Mouse (Mus musculus): Measurements from ENCODE around the gene Rabggta. TPM values are rescaled to one million over a fixed set of nuclear protein-coding genes. Genes with fewer than 3 reads are reported as not detected.

Gene Rabggta
- 85.8 TPM for total RNA-seq (2023)

DNA sequence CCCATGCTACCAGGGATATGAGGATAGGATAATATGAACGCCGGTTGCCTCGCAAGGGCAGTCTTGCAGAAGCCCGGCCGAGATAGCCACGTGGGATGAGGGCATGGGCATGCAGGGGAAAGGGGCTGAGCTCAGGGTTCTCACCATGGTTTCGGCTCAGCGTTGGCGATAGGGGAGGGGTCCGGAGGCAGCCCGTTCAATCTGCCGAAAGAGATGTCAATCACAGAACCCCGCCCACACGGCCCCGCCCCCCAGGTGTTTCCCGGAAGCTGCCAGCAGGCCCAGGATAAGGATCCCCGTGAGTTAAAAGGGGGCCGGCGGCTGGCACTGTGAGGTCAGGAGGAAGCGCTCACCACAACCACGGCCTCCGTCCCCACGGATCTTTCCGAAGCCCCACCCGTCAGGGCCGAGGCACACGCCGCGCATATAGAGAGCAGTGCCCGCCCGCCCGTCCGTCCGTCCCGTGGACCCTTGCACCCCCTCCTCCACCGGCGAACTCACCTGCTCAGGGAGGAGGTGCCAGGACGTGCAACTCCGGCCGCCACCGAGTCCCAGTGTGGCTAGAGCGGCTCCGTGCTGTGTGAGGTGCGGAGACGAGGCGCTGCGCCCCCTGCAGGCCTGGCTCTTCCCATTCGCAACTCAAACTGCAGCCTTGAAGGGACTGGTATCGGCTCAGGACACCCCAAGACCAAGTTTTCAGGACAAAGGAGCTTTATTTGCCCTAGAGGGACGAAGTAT lies at the start of gene Rabggta:
Gene Rabggta (minus strand): TSS at position 564 of the 738 bp plus-strand sequence.

DNA sequence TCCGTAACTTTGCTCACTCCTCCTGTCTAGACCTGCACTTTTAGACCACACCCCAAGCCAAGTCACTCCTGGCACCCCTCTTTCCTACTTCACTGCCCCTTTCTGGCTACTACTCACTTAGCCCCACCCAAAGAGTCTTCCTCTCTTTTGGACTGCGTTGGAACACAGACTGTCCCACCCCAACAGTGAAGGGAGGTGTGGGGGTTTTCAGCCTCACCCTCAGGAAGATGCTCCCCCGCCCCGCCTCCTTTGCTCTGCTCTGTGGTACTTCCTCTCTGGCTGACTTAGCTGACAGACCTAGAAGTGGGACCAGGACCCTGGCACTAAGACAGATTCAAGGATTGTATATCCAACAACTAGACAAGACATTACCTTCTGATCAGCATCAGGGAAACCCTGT lies 43.6 kb upstream of the Rabggta start, which contains the start of gene Ltb4r1:
Gene Ltb4r1 (plus strand): TSS at position 267 of the 400 bp plus-strand sequence.

DNA sequence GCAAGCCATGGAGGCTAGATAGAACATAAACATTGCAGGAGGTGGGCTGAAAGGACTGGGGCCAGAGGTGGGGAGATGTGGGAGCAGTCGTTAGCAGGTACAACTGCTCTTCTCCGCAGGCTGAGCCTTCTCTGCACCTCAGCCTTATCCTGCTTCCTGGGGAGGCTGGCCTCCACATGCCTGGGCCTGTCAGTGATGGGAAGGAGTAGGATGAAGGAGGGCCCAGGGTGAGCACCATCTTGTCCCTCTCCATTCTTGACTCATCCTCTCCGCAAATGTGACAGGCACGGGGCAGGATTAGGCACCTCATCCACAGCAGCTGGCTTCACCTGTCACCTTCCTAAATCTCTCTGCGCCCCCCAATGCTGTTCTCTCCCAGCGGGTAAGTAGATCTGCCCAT lies 39.1 kb upstream of the Rabggta start, which contains the start of gene Ltb4r2:
Gene Ltb4r2 (plus strand): TSS at position 266 of the 400 bp plus-strand sequence.

DNA sequence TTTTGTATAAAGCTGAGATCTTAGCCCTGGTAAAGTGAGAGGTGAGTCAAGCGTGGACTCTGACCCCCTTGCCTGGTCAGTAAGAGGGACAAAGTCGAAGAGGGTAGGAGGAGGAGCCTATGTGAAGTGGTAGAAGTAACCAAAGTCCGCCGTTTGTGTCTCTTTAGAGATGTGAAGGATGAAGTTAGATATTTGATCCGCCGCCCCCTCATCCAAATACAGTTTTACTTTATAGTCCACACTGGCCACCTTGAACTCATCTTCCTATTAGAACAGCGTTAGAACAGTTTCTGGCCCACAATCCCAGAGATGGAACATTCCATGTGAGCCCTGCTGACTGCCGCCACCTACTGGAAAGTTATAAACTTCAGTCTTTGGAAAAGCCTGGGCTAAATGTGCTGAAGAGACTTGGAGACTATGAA lies 36.3 kb upstream of the Rabggta start, which contains the start of gene Cideb:
Gene Cideb (minus strand): TSS at position 96 of the 422 bp plus-strand sequence.

DNA sequence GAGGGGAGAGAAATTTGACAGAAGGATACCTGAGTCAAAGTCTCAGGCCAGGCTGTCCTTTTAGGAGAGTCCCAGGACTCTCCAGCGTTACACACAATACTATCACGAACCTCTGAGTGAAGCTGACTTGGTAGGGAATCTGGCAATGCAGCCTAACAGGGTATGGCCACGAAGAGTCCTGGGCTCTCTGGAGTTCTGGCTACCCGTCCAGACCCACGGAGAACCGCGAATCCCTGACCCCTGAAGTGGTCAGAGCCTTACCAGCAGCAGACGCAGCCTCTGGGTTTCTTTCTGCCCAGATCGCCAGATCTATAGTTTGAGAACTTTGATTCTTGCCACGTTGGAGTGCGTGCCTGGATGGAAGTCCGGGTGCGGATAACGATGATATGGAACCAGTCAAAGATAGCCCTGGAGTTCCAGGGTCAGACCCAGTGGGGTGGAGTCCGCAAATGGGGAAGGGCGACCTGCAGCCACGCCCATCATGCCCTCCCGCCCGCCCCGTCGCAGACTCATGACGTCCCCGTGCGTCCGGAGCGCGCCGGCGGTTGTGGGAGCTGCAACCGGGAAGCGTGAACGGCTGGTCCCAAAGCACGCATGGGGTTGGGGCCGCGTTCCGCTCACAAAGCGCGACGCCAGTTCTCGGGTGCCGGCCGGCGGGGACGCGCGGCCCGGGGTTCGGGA lies 23.3 kb upstream of the Rabggta start, which contains the start of the genes Dhrs1 and Nop9:
Gene Dhrs1 (minus strand): TSS at position 511 of the 681 bp plus-strand sequence.
Gene Nop9 (plus strand): TSS at position 514 of the 681 bp plus-strand sequence.

DNA sequence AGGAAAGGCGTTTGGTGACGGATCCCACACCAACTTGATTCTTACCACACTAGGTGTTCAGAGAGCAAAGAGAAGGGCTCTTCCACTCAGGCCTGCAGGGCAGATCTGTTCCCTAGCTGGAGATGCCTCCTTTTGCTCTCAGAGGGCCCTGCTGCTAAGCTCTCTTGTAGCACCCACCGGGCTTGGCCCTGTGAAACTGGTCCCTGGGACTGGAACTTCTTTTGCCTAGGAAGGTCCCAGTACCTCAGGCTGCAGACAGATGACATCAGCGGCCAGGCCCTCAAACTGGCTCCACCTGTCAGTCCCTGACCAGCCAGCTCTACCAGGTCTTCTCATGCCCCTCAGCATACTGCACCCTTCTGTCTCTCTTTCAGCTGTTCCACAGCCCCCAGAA lies 8.3 kb downstream of the Rabggta start, which contains the start of gene Tgm1:
Gene Tgm1 (minus strand): TSS at position 198 of the 394 bp plus-strand sequence.

DNA sequence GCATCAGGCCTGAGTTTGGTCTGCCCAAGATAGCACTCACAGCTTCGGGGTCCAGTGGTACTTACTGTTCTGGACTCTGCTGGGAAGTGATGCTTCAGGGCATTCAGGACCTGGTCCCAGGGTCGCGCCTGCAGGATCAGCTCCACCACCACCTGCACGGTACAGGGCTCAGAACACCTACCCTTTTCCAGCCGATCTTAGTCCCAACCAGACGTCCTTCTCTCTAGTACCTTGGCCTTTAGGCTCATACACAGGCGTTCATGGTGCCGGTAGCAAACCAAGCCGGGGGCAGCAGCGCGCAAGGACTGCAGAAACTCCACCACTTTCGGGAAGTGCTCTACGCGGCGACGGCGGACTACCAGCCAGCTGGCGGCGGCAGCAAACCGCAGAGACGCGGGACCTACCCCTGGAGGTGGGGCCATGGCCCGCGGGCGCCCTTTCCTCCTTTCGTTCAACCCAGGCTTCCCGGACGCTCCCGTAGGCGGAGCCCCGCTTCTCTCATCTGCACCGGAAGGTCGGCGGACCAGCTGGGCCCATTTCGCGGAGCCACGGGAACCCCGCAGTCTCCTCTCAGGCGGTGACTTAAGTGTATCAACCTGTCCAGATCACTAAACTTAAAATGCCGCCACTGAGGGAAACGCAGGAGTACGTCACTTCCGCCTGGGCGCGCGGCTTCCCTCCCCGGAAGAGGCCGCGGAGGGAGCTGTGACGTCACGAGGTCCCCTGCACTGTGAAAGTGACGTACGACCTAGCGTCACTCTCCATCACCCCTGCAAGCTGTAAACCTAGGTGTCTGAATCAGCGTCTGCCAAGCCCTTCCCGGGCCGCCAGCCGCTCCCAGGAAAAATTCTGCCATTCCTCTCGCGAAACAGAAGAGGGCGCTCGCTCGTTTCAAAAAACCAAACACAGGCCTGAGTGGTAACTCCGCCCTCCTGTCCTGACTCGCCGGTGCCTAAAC lies 40.6 kb downstream of the Rabggta start, which contains the start of gene Tinf2:
Gene Tinf2 (minus strand): TSS at position 661 of the 958 bp plus-strand sequence.

DNA sequence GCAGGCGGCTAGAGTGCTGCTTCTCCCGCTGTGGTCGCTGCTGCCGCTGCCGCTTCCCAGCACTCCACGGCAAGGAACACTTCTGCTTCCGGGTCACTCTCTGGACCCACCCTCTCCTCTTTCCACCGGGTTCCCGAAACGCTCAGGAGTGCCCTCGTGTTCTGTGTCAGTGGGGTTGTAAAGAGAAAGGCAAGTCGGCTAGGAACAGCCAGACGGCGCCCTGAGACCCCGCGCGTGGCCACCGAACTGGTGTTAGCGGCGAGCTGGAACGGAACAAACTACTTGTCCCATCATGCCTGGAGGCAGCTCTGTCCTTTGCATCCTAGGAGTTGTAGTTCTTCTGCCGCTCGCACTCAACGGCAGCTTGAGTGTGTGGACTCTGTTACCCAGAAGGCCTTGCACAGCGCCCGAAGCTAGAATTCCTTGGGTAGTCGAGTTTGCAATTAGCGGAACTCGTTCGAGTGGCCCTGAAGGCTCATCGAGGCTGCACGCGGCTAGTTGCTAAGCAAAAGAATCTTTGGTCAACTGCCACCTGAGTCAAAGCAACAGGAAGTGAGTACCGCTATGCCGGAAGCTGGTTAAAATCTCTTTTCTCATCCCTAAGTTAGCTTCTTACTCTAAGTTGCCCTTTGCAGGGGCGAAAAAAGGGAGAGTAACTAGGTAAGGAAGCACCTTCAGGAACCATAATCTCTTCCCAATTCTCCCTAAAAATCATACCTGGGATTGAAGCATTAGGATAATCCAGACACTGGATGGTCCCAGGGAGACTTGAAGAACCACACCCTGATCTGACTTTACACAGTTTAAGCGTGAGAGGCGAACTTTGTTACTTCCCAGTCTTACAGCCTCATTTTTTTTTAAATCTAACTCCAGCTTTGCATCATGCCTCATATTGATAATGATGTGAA lies 50.0 kb downstream of the Rabggta start, which contains the start of the genes Gmpr2 and Nedd8:
Gene Gmpr2 (plus strand): TSS at position 109 of the 908 bp plus-strand sequence.
Gene Nedd8 (minus strand): TSS at position 292 of the 908 bp plus-strand sequence.

Other genes starting within 250 kb of the Rabggta start
- gene Dhrs4, start 243.5 kb downstream of the Rabggta start, total RNA-seq (2023), result 24.5 TPM
- 0.52 TPM for gene Carmil3, start 231.6 kb downstream of the Rabggta start, total RNA-seq (2023)
- not detected for gene Cpne6, start 211.8 kb downstream of the Rabggta start, total RNA-seq (2023)
- gene Nrl, start 197.3 kb downstream of the Rabggta start, total RNA-seq (2023), result not detected
- gene Pck2, start 182.0 kb downstream of the Rabggta start, total RNA-seq (2023), result 10.7 TPM
- gene Dcaf11, start 162.3 kb downstream of the Rabggta start, total RNA-seq (2023), result 72.0 TPM
- gene A730061H03Rik, start 161.9 kb downstream of the Rabggta start, total RNA-seq (2023), result 2.6 TPM
- gene Fitm1, start 146.6 kb downstream of the Rabggta start, total RNA-seq (2023), result not detected
- gene Psme1, start 144.1 kb downstream of the Rabggta start, total RNA-seq (2023), result 323 TPM
- 26.3 TPM for gene Emc9, start 137.0 kb downstream of the Rabggta start, total RNA-seq (2023)
- gene Psme2, start 131.2 kb downstream of the Rabggta start, total RNA-seq (2023), result 372 TPM
- gene Rnf31, start 130.6 kb downstream of the Rabggta start, total RNA-seq (2023), result 91.9 TPM
- 90.0 TPM for gene Irf9, start 118.7 kb downstream of the Rabggta start, total RNA-seq (2023)
- gene Rec8, start 104.2 kb downstream of the Rabggta start, total RNA-seq (2023), result not detected
- gene Ipo4, start 86.3 kb downstream of the Rabggta start, total RNA-seq (2023), result 65.4 TPM
- 4.2 TPM for gene Gm49378, start 84.4 kb downstream of the Rabggta start, total RNA-seq (2023)
- 40.1 TPM for gene Tm9sf1, start 78.5 kb downstream of the Rabggta start, total RNA-seq (2023)
- gene Tssk4, start 72.1 kb downstream of the Rabggta start, total RNA-seq (2023), result 4.1 TPM
- gene Mdp1, start 61.8 kb downstream of the Rabggta start, total RNA-seq (2023), result 45.7 TPM
- 18.6 TPM for gene Gmpr2, start 50.3 kb downstream of the Rabggta start, total RNA-seq (2023)
- 164 TPM for gene Nedd8, start 50.1 kb downstream of the Rabggta start, total RNA-seq (2023)
- gene Tinf2, start 40.4 kb downstream of the Rabggta start, total RNA-seq (2023), result 101 TPM
- 0.95 TPM for gene Tgm1, start 8.3 kb downstream of the Rabggta start, total RNA-seq (2023)
- 11.6 TPM for gene Dhrs1, start 23.4 kb upstream of the Rabggta start, total RNA-seq (2023)
- 30.4 TPM for gene Nop9, start 23.4 kb upstream of the Rabggta start, total RNA-seq (2023)
- gene Cideb, start 36.2 kb upstream of the Rabggta start, total RNA-seq (2023), result not detected
- 0.18 TPM for gene Ltb4r2, start 39.2 kb upstream of the Rabggta start, total RNA-seq (2023)
- 0.37 TPM for gene Ltb4r1, start 43.7 kb upstream of the Rabggta start, total RNA-seq (2023)
- gene Adcy4, start 61.8 kb upstream of the Rabggta start, total RNA-seq (2023), result 0.52 TPM
- gene Ripk3, start 66.6 kb upstream of the Rabggta start, total RNA-seq (2023), result 40.3 TPM
- not detected for gene Nfatc4, start 100.9 kb upstream of the Rabggta start, total RNA-seq (2023)
- 0.43 TPM for gene Nynrin, start 131.7 kb upstream of the Rabggta start, total RNA-seq (2023)
- gene Cbln3, start 162.1 kb upstream of the Rabggta start, total RNA-seq (2023), result not detected
- 63.1 TPM for gene Khnyn, start 162.7 kb upstream of the Rabggta start, total RNA-seq (2023)
- 44.2 TPM for gene Sdr39u1, start 178.0 kb upstream of the Rabggta start, total RNA-seq (2023)
- gene Cma1, start 222.4 kb upstream of the Rabggta start, total RNA-seq (2023), result not detected
- gene Cma2, start 228.7 kb upstream of the Rabggta start, total RNA-seq (2023), result not detected

Data from CD8-positive naive resting alpha-beta T cell, adult 57 days (primary cell).